Comparison of ENCODE assay signal across 22 mouse cellular contexts in genomic region chr9:123329831-123330230, GRCm38 (mm10). TPM values are rescaled to one million over a fixed set of nuclear protein-coding genes. Genes with fewer than 3 reads are reported as not detected.
A peak's percentile ranks its signal among the peaks of the same experiment; 100 is the strongest.
DNase-seq lines count a peak whose midpoint lies in the region; ATAC-seq lines count a peak whose summit lies in the region.
"Had no signal": no experiment of that assay in that cellular context is flagged by ENCODE, and none has a peak within 500 bp of the region (broad histone marks: within the 10 kb centered on the region; RNA-seq: fewer than 3 reads in every experiment).

No protein-coding gene starts in this region.

- H3K4me3 ChIP-seq in kidney, embryonic 15.5 days (replicated peaks) = no peak overlapping the region
- no peak overlapping the region for H3K4me3 ChIP-seq in kidney, embryonic 14.5 days (ENCODE audit: low read length)
- H3K4me3 ChIP-seq: embryonic facial prominence, embryonic 12.5 days; embryonic facial prominence, embryonic 15.5 days; forebrain, embryonic 15.5 days; heart, adult 2 months; hindbrain, embryonic 12.5 days; hindbrain, embryonic 15.5 days had no signal

- no peak overlapping the region for H3K27ac ChIP-seq in kidney, embryonic 15.5 days
- no peak overlapping the region for H3K27ac ChIP-seq in kidney, embryonic 14.5 days (ENCODE audit: low read depth, low read length)
- H3K27ac ChIP-seq: embryonic facial prominence, embryonic 12.5 days; embryonic facial prominence, embryonic 15.5 days; forebrain, embryonic 15.5 days; heart, adult 2 months; hindbrain, embryonic 12.5 days; hindbrain, embryonic 15.5 days had no signal

- H3K4me1 ChIP-seq in kidney, embryonic 15.5 days = no peaks in the 10 kb centered on the region
- H3K4me1 ChIP-seq in kidney, embryonic 14.5 days (ENCODE audit: control insufficient read depth, insufficient read depth, low read length) = no peaks in the 10 kb centered on the region
- H3K4me1 ChIP-seq: embryonic facial prominence, embryonic 12.5 days; embryonic facial prominence, embryonic 15.5 days; hindbrain, embryonic 12.5 days had no signal

- H3K9ac ChIP-seq in kidney, embryonic 15.5 days = no peak overlapping the region
- no peak overlapping the region for H3K9ac ChIP-seq in kidney, embryonic 14.5 days (ENCODE audit: low read depth, low read length)
- H3K9ac ChIP-seq: embryonic facial prominence, embryonic 12.5 days; embryonic facial prominence, embryonic 15.5 days; forebrain, embryonic 15.5 days; hindbrain, embryonic 12.5 days; hindbrain, embryonic 15.5 days had no signal

- no peak for ATAC-seq in kidney, embryonic 15.5 days (replicated peaks; ENCODE audit: low FRiP score)
- no peak for ATAC-seq in kidney, embryonic 14.5 days (ENCODE audit: low FRiP score, low TSS enrichment)
- ATAC-seq: activated CD4-positive, CD25-positive, alpha-beta regulatory T cell, adult 4 months; forebrain, embryonic 15.5 days had no signal

- no peaks in the 10 kb centered on the region for H3K36me3 ChIP-seq in kidney, embryonic 15.5 days
- H3K36me3 ChIP-seq in kidney, embryonic 14.5 days (ENCODE audit: control insufficient read depth, insufficient read depth, low read length) = no peaks in the 10 kb centered on the region
- H3K36me3 ChIP-seq: embryonic facial prominence, embryonic 12.5 days; embryonic facial prominence, embryonic 15.5 days; forebrain, embryonic 15.5 days; G1E; hindbrain, embryonic 12.5 days; hindbrain, embryonic 15.5 days had no signal

- DNase-seq in kidney, adult 11 months = peak; percentile 58
- peak; percentile 65 to 72 for DNase-seq in kidney, adult 8-10 months
- peak; percentile 32 for DNase-seq in kidney, postnatal 14 days
- DNase-seq in adrenal gland, postnatal 10 days = no peak
- no peak for DNase-seq in adrenal gland, adult 8-10 months
- DNase-seq: adrenal gland, postnatal 14 days; B cell, adult 2 months; cerebellum, adult 11 months; cerebellum, adult 9-11 months; gastrocnemius, postnatal 25 days; heart, adult 2 months had no signal

- no peaks in the 10 kb centered on the region for H3K9me3 ChIP-seq in kidney, embryonic 15.5 days (replicated peaks)
- H3K9me3 ChIP-seq in kidney, embryonic 14.5 days (ENCODE audit: control insufficient read depth, low read length) = no peaks in the 10 kb centered on the region
- H3K9me3 ChIP-seq: embryonic facial prominence, embryonic 12.5 days; embryonic facial prominence, embryonic 15.5 days; forebrain, embryonic 15.5 days; G1E; hindbrain, embryonic 12.5 days; hindbrain, embryonic 15.5 days had no signal

- no peaks in the 10 kb centered on the region for H3K27me3 ChIP-seq in kidney, embryonic 15.5 days
- H3K27me3 ChIP-seq in kidney, embryonic 14.5 days (ENCODE audit: control insufficient read depth, insufficient read depth, low read length) = no peaks in the 10 kb centered on the region
- H3K27me3 ChIP-seq: CH12.LX; embryonic facial prominence, embryonic 12.5 days; embryonic facial prominence, embryonic 15.5 days; forebrain, embryonic 15.5 days; hindbrain, embryonic 12.5 days; hindbrain, embryonic 15.5 days had no signal

- H3K4me2 ChIP-seq in kidney, embryonic 15.5 days = no peak overlapping the region
- no peak overlapping the region for H3K4me2 ChIP-seq in kidney, embryonic 14.5 days (replicated peaks; ENCODE audit: low read depth, low read length)
- H3K4me2 ChIP-seq: embryonic facial prominence, embryonic 12.5 days; embryonic facial prominence, embryonic 15.5 days; forebrain, embryonic 15.5 days; heart, embryonic 11.5 days; hindbrain, embryonic 12.5 days; hindbrain, embryonic 15.5 days had no signal

- WGBS in kidney, embryonic 15.5 days = 88% methylated on average over 7 of the region's 7 CpGs
- 88% methylated on average over 7 of the region's 7 CpGs for WGBS in kidney, embryonic 14.5 days

RNA-seq across cellular contexts. Expression of gene Lars2, which starts 36.9 kb away (rescaled TPM):
- polyA plus RNA-seq in kidney, embryonic 15.5 days (2015; fragmentation: Nextera tagmentation; extraction: Ambion mirVana) = 934 and 964 TPM in 2 replicates
- 1,448 and 1,757 TPM in 2 replicates for polyA plus RNA-seq in kidney, embryonic 14.5 days (2014; fragmentation: Nextera tagmentation; extraction: Ambion mirVana)
- 10 to 100 TPM; 60.3 to 97.7 TPM for total RNA-seq in adrenal gland, postnatal 10 days (2021)
- total RNA-seq in adrenal gland, adult 8-10 months (2022) = 100 to 1,000 TPM in 1 of 4 experiments, 10 to 100 TPM in 3; 47.8 to 177 (median 66.6) TPM

Comparison
In these comparisons a context has a peak if more than half of its experiments do, and no peak if none do; other contexts are left out.
1. DNase-seq: peak in kidney, adult 11 months (single experiment), kidney, adult 8-10 months (2 of 2) and kidney, postnatal 14 days (single experiment); none in adrenal gland, postnatal 10 days (single experiment) and adrenal gland, adult 8-10 months (single experiment).